In genomic region chr2:144487476-144487875, GRCm38 (mm10) we compare ENCODE assay signal across 16 mouse cellular contexts. TPM values are rescaled to one million over a fixed set of nuclear protein-coding genes. Genes with fewer than 3 reads are reported as not detected.
DNase-seq lines count a peak whose midpoint lies in the region; ATAC-seq and TF ChIP-seq lines count a peak whose summit lies in the region.
"Had no signal": no experiment of that assay in that cellular context is flagged by ENCODE, and none has a peak within 500 bp of the region (broad histone marks: within the 10 kb centered on the region; RNA-seq: fewer than 3 reads in every experiment).

No protein-coding gene starts in this region.

- no peak overlapping the region for H3K4me2 ChIP-seq in neural tube, embryonic 14.5 days (ENCODE audit: low read depth, low read length)
- H3K4me2 ChIP-seq: embryonic facial prominence, embryonic 12.5 days; forebrain, embryonic 13.5 days; intestine, embryonic 15.5 days; liver, embryonic 13.5 days had no signal

- no peaks in the 10 kb centered on the region for H3K4me1 ChIP-seq in neural tube, embryonic 14.5 days (ENCODE audit: control insufficient read depth, insufficient read depth, low read length)
- H3K4me1 ChIP-seq: embryonic facial prominence, embryonic 12.5 days; forebrain, embryonic 13.5 days; hindbrain, embryonic 10.5 days; intestine, embryonic 15.5 days; liver, embryonic 13.5 days had no signal

- WGBS in neural tube, embryonic 14.5 days: 63% methylated on average over 6 of the region's 6 CpGs

- H3K27me3 ChIP-seq in neural tube, embryonic 14.5 days (ENCODE audit: control insufficient read depth, insufficient read depth, low read length): no peaks in the 10 kb centered on the region
- H3K27me3 ChIP-seq: embryonic facial prominence, embryonic 12.5 days; forebrain, embryonic 13.5 days; intestine, embryonic 15.5 days; liver, embryonic 13.5 days had no signal

- no peaks in the 10 kb centered on the region for H3K36me3 ChIP-seq in neural tube, embryonic 14.5 days (ENCODE audit: control insufficient read depth, insufficient read depth, low read length)
- H3K36me3 ChIP-seq: embryonic facial prominence, embryonic 12.5 days; hindbrain, embryonic 10.5 days; intestine, embryonic 15.5 days; liver, embryonic 13.5 days had no signal

- intact Hi-C loops in gastrocnemius, adult 2 months (cut with DNase I): no loop called here

- no peak overlapping the region for H3K9ac ChIP-seq in neural tube, embryonic 14.5 days (replicated peaks; ENCODE audit: low read depth, low read length)
- H3K9ac ChIP-seq: embryonic facial prominence, embryonic 12.5 days; forebrain, embryonic 13.5 days; intestine, embryonic 15.5 days; liver, embryonic 13.5 days had no signal

- H3K27ac ChIP-seq in gastrocnemius, adult 2 months: no peak overlapping the region
- peak overlapping the region; percentile 28 for H3K27ac ChIP-seq in neural tube, embryonic 14.5 days (ENCODE audit: low read depth, low read length)
- H3K27ac ChIP-seq: embryonic facial prominence, embryonic 12.5 days; forebrain, embryonic 13.5 days; hindbrain, embryonic 10.5 days; intestine, embryonic 15.5 days; liver, embryonic 13.5 days had no signal

- no peak overlapping the region for H3K4me3 ChIP-seq in gastrocnemius, adult 2 months
- H3K4me3 ChIP-seq in neural tube, embryonic 14.5 days (ENCODE audit: low read depth, low read length): no peak overlapping the region
- H3K4me3 ChIP-seq: embryonic facial prominence, embryonic 12.5 days; forebrain, embryonic 13.5 days; hindbrain, embryonic 10.5 days; intestine, embryonic 15.5 days; liver, embryonic 13.5 days had no signal

- no peaks in the 10 kb centered on the region for H3K9me3 ChIP-seq in neural tube, embryonic 14.5 days (ENCODE audit: control insufficient read depth, low read length)
- H3K9me3 ChIP-seq: embryonic facial prominence, embryonic 12.5 days; forebrain, embryonic 13.5 days; hindbrain, embryonic 10.5 days; intestine, embryonic 15.5 days had no signal

- TF ChIP-seq CTCF in gastrocnemius, adult 2 months (IDR thresholded peaks at IDR 0.05): no peak
- TF ChIP-seq CTCF in brain, embryonic 14.5 days (IDR thresholded peaks at IDR 0.05; ENCODE audit: borderline replicate concordance, extremely low read depth, insufficient read depth, insufficient read length): no peak

- DNase-seq in gastrocnemius, adult 2 months: peak; percentile 40
- no peak for DNase-seq in gastrocnemius, adult 8-10 months (ENCODE audit: low spot score in 2 of 2)
- DNase-seq in 3T3-L1 (ENCODE audit: low read depth, low spot score) (peak; percentile 68), liver (no peak)
- peak; percentile 30 for DNase-seq in brain, embryonic 14.5 days (ENCODE audit: low read depth)
- DNase-seq: cerebellum, postnatal 10 days; liver, embryonic 13.5 days; lung, postnatal 10 days; thymus, postnatal 4 days had no signal

- TF ChIP-seq POLR2A in brain, embryonic 14.5 days (IDR thresholded peaks at IDR 0.05; ENCODE audit: borderline replicate concordance, extremely low read depth, insufficient read depth, insufficient read length, poor library complexity, severe bottlenecking): no peak

- peak; percentile 80; the same call in 1 of the 2 replicates for ATAC-seq in neural tube, embryonic 14.5 days (ENCODE audit: low read depth)
- no peak for ATAC-seq in activated CD4-positive, CD25-positive, alpha-beta regulatory T cell, adult 4 months
- ATAC-seq: CD4-positive, CD25-positive, alpha-beta regulatory T cell, adult 4 months; forebrain, embryonic 13.5 days; intestine, embryonic 15.5 days had no signal

RNA-seq across cellular contexts. Expression of gene Dzank1, which starts 39.7 kb away (rescaled TPM):
- total RNA-seq in gastrocnemius, adult 2 months (2021): under 1 TPM; 0.22 to 0.87 TPM
- total RNA-seq in gastrocnemius, adult 8-10 months (2022): under 1 TPM; 0.29 to 0.73 (median 0.35) TPM
- 8.9 and 15.4 TPM in 2 replicates for polyA plus RNA-seq in brain, embryonic 14.5 days (2012; rRNA removed)
- 18.7 and 23.9 TPM in 2 replicates for polyA plus RNA-seq in neural tube, embryonic 14.5 days (2014; fragmentation: Nextera tagmentation; extraction: Ambion mirVana)
- under 1 TPM in 1 of 2 experiments, not detected in 1; 0.56 TPM for polyA plus RNA-seq in activated CD4-positive, CD25-positive, alpha-beta regulatory T cell, adult 4 months (2017; shearing (Covaris generic))

RNA-seq across cellular contexts. Expression of gene Polr3f, which starts 40.0 kb away (rescaled TPM):
- total RNA-seq in gastrocnemius, adult 2 months (2021): 10 to 100 TPM in 1 of 2 experiments, 1 to 10 TPM in 1; 8.6 to 10.4 TPM
- 10 to 100 TPM in 2 of 4 experiments, 1 to 10 TPM in 2; 7.4 to 10.5 (median 9.1) TPM for total RNA-seq in gastrocnemius, adult 8-10 months (2022)
- polyA plus RNA-seq in brain, embryonic 14.5 days (2012; rRNA removed): 21.8 and 23.9 TPM in 2 replicates
- polyA plus RNA-seq in neural tube, embryonic 14.5 days (2014; fragmentation: Nextera tagmentation; extraction: Ambion mirVana): 26.4 and 33.3 TPM in 2 replicates
- polyA plus RNA-seq in activated CD4-positive, CD25-positive, alpha-beta regulatory T cell, adult 4 months (2017; shearing (Covaris generic)): 10 to 100 TPM; 20.3 to 25.2 TPM

Comparison
In these comparisons a context has a peak if more than half of its experiments do, and no peak if none do; other contexts are left out.
1. DNase-seq: peak in gastrocnemius, adult 2 months (single experiment), 3T3-L1 (single experiment) and brain, embryonic 14.5 days (single experiment); none in gastrocnemius, adult 8-10 months (0 of 2) and liver (single experiment).